Mouse (Mus musculus) forelimb bud, embryonic 11.5 days (tissue): ENCODE results near the gene Cirbp.
A peak's percentile ranks its signal among the peaks of the same experiment; 100 is the strongest.

ENCODE experiments used
- DNase-seq: peaks from one replicate; pipeline ENCODE4 v3.0.0-alpha.2; 2012; ENCODE audit warnings: low read depth, low spot score

Cirbp gene

GRCm38 (mm10) chr10:80150226-80151210 is 15.3 kb upstream of the Cirbp start:
- peak; percentile 80 for DNase-seq

- DNase-seq = peak; percentile 59
Observed at GRCm38 (mm10) chr10:80151211-80152034, 14.4 kb upstream of the Cirbp start.

DNA sequence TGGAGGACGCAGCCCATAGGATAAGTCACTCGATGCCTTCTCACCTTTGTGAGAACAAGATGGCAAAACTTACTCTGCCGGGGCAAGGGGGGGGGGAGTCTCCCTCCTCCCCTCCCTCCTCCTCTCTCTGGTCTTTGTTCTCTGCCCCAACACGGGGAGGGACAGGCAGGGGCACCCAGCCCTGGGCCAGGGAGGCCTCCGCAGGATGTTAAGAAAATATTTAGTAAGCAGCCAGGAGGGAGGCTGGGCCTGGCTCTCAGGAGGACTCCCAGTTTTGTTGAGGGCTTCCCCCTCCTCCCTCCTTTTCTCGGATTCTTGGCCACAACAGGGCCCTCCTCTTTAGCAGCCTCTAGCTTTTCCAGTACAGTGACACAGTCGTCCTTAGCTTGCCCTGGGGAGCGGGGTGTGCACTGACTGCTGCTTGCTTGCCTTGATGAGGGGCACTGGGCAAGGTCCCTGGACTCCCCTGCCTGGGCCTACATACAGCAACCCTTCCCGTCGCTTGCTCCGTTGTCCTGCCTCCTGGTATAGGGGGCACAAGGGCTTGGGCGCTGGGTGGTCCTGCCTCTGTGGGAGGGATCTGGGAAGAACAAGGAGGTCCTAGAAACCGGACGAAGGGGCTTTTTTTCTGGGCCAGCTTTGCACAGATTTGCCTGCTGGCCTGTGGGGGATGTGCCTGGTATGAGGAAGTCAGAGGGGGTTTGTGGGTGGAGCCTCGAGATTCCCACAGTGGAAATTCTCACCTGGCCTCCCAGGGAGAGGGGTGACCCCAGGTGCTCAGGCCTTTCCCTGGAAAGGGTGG is 13.5 kb upstream of the Cirbp start:
- DNase-seq = no peak

- DNase-seq = no peak
Observed at GRCm38 (mm10) chr10:80152873-80153260, 12.9 kb upstream of the Cirbp start.

DNA sequence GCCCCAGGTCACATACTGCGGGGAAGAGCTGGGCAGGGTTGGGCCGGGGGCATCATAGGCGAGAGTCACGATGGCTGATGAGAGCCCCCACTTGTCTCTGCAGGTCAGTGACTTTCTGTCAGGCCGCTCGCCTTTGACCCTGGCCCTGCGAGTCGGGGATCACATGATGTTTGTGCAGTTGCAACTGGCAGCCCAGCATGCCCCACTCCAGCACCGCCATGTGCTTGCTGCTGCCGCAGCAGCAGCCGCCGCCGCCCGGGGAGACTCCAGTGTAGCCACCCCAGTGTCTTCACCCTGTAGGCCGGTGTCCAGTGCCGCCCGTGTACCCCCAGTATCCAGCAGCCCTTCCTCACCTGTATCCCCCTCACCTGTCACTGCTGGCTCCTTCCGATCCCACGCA is 12.1 kb upstream of the Cirbp start:
- no peak for DNase-seq

DNA sequence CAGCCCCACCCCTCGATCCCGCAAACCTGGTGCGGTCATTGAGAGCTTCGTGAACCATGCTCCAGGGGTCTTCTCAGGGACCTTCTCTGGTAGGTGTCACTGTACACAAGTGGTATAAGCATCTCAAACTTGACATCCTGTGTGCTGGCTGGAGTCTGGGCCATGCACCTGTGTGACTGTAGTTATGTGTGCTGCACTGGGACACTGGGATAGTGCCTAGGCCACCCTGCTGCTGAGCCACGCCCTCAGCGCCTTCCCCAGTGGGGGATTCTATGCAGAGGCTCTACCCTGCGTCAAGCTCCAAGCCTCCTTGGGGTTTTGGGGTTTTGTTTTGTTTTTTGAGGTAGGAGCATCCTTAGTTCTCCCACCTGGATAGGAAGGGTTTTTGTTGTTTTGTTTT is 11.4 kb upstream of the Cirbp start:
- DNase-seq = no peak

DNA sequence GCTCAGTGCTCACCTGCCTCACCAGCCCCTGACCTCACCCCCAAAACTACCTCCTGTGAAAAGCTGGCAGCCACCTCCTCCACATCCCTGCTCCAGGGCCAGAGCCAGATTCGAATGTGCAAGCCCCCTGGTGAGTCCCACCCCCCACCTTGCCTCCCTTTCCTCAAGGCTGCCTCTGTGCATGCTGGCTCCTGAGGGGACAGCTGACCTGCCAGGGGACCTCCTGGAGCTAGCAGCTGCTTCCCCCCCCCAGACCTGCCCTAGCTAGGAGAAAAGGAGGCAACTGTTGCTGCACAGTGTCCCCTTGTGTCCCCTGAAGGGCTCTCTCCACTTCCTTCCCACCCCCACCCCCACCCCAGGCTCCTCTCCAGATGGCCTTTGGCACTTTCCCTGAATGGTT is 10.5 kb upstream of the Cirbp start:
- DNase-seq = no peak

GRCm38 (mm10) chr10:80156002-80156751 is 9.6 kb upstream of the Cirbp start:
- DNase-seq = no peak

DNA sequence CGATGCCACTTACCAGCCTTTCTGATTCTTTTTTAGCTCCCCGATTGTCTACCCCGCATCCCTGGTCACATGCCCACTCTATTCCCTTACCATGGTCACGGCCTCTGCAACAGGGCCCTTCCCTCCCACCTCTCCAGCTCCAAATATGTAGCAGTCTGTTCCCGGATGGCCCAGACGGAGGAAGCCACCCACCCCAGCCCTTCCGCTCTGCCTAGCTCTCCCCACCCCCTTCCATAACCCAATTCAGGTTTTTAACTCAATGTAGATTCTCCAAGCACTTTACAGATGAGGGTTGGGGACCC is 9.1 kb upstream of the Cirbp start:
- no peak for DNase-seq

DNA sequence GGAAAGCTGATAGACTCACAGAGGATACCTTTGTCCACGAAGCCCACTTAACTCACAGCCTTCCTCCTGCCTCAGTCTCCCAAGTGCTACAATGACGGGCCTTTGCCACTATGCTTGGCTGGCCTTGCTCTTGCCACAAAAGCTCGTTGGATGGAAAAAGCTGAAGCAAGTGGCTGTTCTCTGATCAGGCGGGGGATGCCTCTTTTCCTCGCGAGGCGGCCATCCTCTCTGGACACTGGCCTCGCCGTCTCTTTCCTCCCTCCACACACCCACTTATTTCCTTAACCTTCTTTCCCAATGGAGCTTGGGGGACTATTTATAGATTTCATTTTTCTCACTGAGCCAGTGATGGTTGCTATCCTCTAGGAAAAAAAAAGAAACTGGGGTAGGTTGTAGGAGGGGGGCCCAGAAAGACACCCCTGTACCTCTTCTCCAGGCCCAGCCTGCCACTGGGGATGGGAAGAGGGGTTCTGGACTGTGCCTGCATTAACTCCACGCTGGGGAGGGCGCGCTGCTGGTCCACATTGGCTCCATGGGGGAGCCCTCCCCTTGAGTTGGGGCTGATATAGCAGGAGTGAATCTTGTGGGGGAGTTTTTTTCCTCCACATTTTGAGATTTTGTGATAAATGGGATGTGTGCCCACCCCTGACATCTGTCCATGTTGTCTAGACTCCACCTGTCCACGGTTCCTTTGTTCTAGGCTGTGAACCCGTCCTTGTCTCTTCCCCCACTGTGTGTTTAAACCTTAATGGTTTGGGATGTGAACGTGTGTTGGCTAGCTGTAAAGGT is 8.4 kb upstream of the Cirbp start:
- no peak for DNase-seq

DNA sequence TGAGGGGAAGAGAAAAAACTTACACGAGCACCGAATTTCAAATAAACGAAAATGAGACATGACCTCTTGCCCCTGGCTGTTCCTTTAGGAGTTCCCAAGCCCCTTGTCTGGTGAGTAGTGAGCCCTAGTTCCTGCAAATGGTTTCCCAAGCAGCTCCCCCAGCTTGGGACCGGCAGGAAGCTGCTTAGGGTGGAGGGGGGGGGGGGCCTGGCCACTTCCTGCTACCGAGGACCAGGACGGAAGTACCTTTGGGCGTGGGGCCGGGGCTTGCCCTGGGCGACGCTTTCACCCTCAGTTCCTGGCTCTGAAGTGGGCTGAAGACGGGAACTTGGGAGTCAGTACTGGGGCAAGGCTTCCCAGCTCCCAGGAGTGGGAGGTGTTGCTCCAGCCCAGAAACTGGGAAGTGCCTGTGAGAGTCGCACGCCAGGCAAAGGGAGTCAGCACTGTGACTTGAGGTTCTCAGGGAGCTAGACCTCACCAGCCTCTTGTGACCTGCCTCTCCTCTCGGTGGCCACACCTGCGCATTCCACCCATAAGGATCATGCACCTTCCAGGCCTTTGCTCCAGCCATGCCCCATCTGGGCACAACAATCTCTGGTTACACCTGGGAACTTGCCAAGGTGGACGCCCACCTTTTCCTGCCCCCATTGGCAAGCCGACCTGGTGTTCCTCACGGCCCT is 7.3 kb upstream of the Cirbp start:
- DNase-seq = no peak

GRCm38 (mm10) chr10:80159021-80159560 is 6.7 kb upstream of the Cirbp start:
- DNase-seq = peak; percentile 70

DNA sequence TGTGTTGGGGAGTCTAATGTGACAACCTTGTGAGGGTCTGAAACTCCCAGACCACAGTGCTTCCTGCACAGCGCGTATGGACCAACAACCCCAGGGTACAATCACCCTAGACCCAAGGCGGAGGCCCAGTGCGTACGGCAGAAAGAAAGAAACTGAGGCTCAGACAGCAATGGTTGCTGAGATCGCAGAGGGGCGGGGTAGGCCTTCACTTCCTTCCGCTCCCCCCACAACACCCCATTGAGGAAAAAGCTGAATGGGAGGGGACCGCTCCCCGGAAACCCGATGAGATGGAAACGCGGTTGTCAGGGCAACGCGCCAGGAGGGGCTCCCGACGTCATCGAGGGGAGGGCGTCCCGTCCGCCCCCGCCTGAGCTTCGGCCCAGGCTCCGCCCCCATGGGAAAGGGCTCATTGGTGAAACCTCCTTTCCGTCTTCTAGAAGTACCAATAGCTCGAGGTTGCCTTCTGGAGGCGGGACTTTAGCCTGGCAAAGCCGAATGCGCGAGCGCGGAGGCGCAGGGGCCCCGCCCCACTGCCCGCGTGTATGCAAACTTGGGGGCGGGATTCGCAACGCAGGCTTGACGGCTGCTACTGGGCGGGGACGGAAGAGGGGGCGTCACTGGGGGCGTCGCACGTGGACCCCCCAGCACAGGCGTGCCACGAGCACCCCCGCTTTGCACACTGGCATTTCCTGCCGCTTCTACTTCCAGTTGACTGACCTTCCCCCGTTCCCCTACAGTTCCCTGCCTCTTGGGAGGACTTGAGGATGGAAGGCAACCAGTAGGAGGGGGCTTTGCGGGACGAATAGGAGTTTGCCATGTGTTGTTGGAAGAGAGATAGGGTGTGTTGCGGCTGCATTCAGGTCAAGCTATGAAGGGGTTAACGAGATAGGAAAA is 6.0 kb upstream of the Cirbp start:
- peak; percentile 99 for DNase-seq

GRCm38 (mm10) chr10:80160455-80161371 is 5.1 kb upstream of the Cirbp start:
- no peak for DNase-seq

GRCm38 (mm10) chr10:80161522-80162242 is 4.1 kb upstream of the Cirbp start:
- DNase-seq = peak; percentile 62

DNA sequence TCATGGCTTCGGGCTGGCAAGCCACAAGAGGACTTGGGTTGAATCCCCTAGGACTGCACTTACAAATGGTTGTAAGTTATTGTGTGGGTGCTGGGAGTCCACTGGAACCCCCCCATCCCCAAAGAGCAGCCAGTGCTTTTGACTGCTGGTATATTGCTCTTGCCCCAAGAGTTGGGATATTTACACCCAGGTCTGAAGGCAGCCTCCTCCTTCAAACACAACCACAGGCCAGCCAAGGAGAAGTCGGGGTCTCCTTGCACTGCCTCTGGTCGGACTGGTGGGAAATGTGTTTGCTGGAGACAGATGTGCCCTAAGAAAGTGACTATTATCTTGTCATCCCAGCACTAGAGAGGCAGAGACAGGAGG is 3.6 kb upstream of the Cirbp start:
- no peak for DNase-seq
